Mouse (Mus musculus) heart, postnatal 0 days (tissue): Measurements from ENCODE around the gene Exosc6.

ENCODE experiments used
- CTCF ChIP-seq: IDR thresholded peaks from 2 replicates; pipeline ENCODE4 v1.5.1; 2016; ENCODE audit warnings: antibody characterized with exemption, control low read depth, low read depth
- EP300 ChIP-seq: IDR thresholded peaks from 2 replicates; pipeline ENCODE4 v1.6.1; 2016; ENCODE audit warnings: antibody characterized with exemption, low read depth

GRCm38 (mm10) chr8:111031572-111031971 lies 24.6 kb upstream of the Exosc6 start, which contains the start of gene Ddx19b:
- TF ChIP-seq CTCF (no peak), EP300 (no peak)
